In genomic region chr8:106561097-106561865, GRCm38 (mm10) we compare ENCODE assay signal across 1 mouse cellular context.
TF ChIP-seq lines count a peak whose summit lies in the region.

No protein-coding gene starts in this region.

TF ChIP-seq in myocyte, 11 proteins besides CTCF, POLR2A, EP300 and RAD21:
- TF ChIP-seq SRF (IDR thresholded peaks at IDR 0.05; ENCODE audit: control insufficient read depth, insufficient read length, low read depth): peak; percentile 97
- peak in 2 of 3 experiments; percentile 38 to 86 for TF ChIP-seq MYOG (IDR thresholded peaks at IDR 0.05; ENCODE audit: control insufficient read depth in 1 of 3, insufficient read depth in 1 of 3, insufficient read length in 2 of 3, low read depth in 2 of 3)
- TF ChIP-seq MYOD1 (IDR thresholded peaks at IDR 0.05; ENCODE audit: control insufficient read depth in 1 of 3, insufficient read length in 2 of 3, low read depth in 2 of 3): peak in 2 of 3 experiments; percentile 51 to 68
- no peak for TF ChIP-seq POLR2AphosphoS2 (IDR thresholded peaks at IDR 0.05; ENCODE audit: insufficient read length, low read depth)
- peak; percentile 47 for TF ChIP-seq MAX (IDR thresholded peaks at IDR 0.05; ENCODE audit: low read depth)
- peak; percentile 1 for TF ChIP-seq USF1 (IDR thresholded peaks at IDR 0.05; ENCODE audit: low read depth)
- no peak for TF ChIP-seq E2F4 (IDR thresholded peaks at IDR 0.05; ENCODE audit: insufficient read depth)
